Mouse (Mus musculus) MEL (cell line): Measurements from ENCODE around the gene Rybp.

ENCODE experiments used
- CTCF ChIP-seq, 3 experiments: IDR thresholded peaks in 2 of 3; conservative IDR thresholded peaks in 1 of 3; 2 replicates each; pipeline ENCODE4 v1.5.1; 2011 to 2012; ENCODE audit warnings: low read length in 3 of 3, low read depth in 2 of 3, mild to moderate bottlenecking in 2 of 3, improper control_type of control experiment in 1 of 3, inconsistent platforms in 1 of 3, mixed read lengths in 1 of 3, moderate library complexity in 1 of 3; ENCODE audit not compliant: control insufficient read depth in 1 of 3, insufficient read depth in 1 of 3, poor library complexity in 1 of 3, severe bottlenecking in 1 of 3
- EP300 ChIP-seq, 2 experiments: IDR thresholded peaks; 2 replicates each; pipeline ENCODE4 v1.6.1; 2011; ENCODE audit warnings: improper control_type of control experiment in 2 of 2, low read length in 2 of 2, low read depth in 1 of 2, mild to moderate bottlenecking in 1 of 2
- GATA1 ChIP-seq: IDR thresholded peaks from 2 replicates; pipeline ENCODE4 v1.6.1; 2011; ENCODE audit warnings: low read depth, low read length, improper control_type of control experiment
- MXI1 ChIP-seq: IDR thresholded peaks from 2 replicates; pipeline ENCODE4 v1.6.1; 2011; ENCODE audit warnings: mild to moderate bottlenecking, low read depth, low read length, improper control_type of control experiment
- POLR2A ChIP-seq, 2 experiments: IDR thresholded peaks; 2 replicates each; pipeline ENCODE4 v1.6.1; 2011 to 2012; ENCODE audit warnings: low read length in 2 of 2, mild to moderate bottlenecking in 2 of 2, control low read depth in 1 of 2, improper control_type of control experiment in 1 of 2, low read depth in 1 of 2, moderate library complexity in 1 of 2; ENCODE audit not compliant: control insufficient read depth in 1 of 2, insufficient read depth in 1 of 2, poor library complexity in 1 of 2
- POLR2AphosphoS2 ChIP-seq: IDR thresholded peaks from 2 replicates; pipeline ENCODE4 v1.6.1; 2011; ENCODE audit warnings: low read length, improper control_type of control experiment
- SIN3A ChIP-seq: IDR thresholded peaks from 2 replicates; pipeline ENCODE4 v1.6.1; 2012; ENCODE audit warnings: low read length, improper control_type of control experiment, inconsistent platforms
- TCF12 ChIP-seq: IDR thresholded peaks from 2 replicates; pipeline ENCODE4 v1.6.1; 2014; ENCODE audit warnings: low read depth, mild to moderate bottlenecking, inconsistent platforms, low read length, improper control_type of control experiment, moderate library complexity
- ZNF384 ChIP-seq: IDR thresholded peaks from 2 replicates; pipeline ENCODE4 v1.6.1; 2012; ENCODE audit warnings: low read depth, mild to moderate bottlenecking, inconsistent platforms, low read length, improper control_type of control experiment

GRCm38 (mm10) chr6:100301410-100302108 is 14.3 kb upstream of the Rybp start:
- TF ChIP-seq CTCF (IDR thresholded peaks at IDR 0.05 in 2 of 3, conservative IDR thresholded peaks at IDR 0.05 in 1 of 3; ENCODE audit: control insufficient read depth in 1 of 3, insufficient read depth in 1 of 3, low read depth in 2 of 3, low read length in 3 of 3, poor library complexity in 1 of 3, severe bottlenecking in 1 of 3) (no peak), ZNF384 (no peak), POLR2A (IDR thresholded peaks at IDR 0.05; ENCODE audit: control insufficient read depth in 1 of 2, insufficient read depth in 1 of 2, low read depth in 1 of 2, low read length in 2 of 2, poor library complexity in 1 of 2) (no peak), MXI1 (no peak), TCF12 (no peak), EP300 (IDR thresholded peaks at IDR 0.05; ENCODE audit: low read depth in 1 of 2, low read length in 2 of 2) (no peak), POLR2AphosphoS2 (no peak), GATA1 (no peak), SIN3A (no peak)
